Mouse (Mus musculus): ENCODE measurements around the gene Tmed8. TPM values are rescaled to one million over a fixed set of nuclear protein-coding genes. Genes with fewer than 3 reads are reported as not detected.
A peak's percentile ranks its signal among the peaks of the same experiment; 100 is the strongest.
"Not testable (repeated sequence)": the region's sequence is repeated elsewhere in the genome, so short reads cannot be mapped to it uniquely, and the experiment has no call there.

Gene Tmed8
- total RNA-seq (2021): 1 to 10 TPM; 5.5 to 7.2 TPM

DNA sequence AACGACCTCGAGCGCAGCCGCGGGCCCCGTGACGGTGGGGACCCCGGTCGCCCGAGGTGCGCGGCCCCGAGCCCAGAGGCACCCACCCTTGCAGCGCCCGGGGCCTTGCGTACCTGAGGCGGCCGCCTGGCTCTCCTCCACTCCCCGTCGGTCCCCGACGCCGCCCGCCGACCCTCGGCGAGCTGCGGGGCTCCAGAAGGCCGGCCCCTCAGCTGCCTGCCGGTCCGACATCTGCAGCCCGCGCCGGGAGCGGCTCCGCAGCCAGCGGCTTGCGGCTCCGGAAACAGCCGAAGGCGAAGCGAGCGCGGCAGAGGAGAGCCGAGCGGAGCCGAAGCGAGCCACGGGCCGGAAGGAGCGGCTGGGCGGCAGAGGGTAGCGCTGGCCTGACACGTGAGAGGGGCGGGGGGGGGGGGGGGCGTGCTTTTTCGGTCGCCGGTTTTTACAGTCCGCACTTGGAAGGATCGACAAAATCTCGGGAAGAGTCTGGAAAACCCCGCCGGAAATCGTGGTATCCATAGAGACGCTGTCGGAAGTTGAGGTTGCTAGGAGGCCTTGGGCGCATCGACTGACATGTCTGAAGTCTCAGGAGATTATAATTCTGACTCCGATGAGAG lies at the start of gene Tmed8:
TSS of gene Tmed8 (minus strand) at position 482 of the 614 bp plus-strand sequence.
- DNase-seq: peak; percentile 83 to 85
- intact Hi-C loops (cut with DNase I): loop anchor here (5.0 kb wide), 1 partner anchor 53 kb away; the partner anchor contains the start of genes Gstz1 and Pomt2

DNA sequence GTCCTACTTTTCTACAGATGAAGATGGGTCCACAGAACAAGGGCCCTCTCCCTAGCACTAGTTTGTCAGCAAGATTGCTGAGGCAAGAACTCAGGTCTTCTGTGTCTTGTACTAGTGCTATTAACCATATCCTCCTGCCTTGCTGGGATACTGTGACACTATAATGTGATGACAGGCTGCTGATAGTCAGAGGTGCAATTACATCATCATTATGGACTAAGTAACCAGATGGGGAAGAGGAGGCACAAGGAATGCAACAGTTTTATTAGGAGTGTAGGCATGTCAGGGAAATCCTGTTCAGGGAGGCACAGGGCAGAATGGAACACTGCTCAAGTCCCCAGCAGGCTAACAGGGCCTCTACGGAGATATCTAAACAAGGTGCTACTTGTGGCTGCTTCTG lies 38.4 kb upstream of the Tmed8 start, which contains the start of gene Noxred1:
TSS of gene Noxred1 (minus strand) at position 101 of the 400 bp plus-strand sequence.
- DNase-seq: no peak
- intact Hi-C loops (cut with DNase I): no loop called here

DNA sequence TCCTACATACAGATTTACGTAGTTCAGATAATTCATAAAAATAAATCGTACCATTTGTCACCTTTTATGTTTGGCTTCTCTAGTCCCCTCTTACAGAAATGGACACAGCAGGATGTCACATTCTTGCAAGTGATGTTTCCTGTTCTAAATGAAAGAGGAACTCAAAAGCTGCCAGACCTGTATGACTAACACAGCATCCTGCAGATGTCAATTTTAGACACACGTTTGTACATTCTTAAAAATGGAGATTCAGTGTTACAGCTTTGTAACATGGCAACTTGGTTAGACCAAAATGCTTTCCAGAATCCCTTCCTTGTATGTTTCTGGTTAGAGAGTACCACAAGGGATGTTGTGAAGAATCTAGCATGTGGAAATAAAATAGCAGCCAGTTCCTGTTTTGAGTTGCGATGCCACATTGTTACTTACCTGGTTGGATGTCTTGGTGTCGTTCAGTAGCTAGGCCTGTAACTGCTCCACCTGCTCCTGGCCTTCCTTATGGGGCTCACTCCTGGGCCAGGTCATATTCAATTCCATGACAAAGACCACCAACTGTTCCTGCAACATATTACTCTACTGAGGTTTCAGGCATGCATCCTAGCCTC lies 36.7 kb upstream of the Tmed8 start:
- DNase-seq: no peak
- intact Hi-C loops (cut with DNase I): no loop called here

DNA sequence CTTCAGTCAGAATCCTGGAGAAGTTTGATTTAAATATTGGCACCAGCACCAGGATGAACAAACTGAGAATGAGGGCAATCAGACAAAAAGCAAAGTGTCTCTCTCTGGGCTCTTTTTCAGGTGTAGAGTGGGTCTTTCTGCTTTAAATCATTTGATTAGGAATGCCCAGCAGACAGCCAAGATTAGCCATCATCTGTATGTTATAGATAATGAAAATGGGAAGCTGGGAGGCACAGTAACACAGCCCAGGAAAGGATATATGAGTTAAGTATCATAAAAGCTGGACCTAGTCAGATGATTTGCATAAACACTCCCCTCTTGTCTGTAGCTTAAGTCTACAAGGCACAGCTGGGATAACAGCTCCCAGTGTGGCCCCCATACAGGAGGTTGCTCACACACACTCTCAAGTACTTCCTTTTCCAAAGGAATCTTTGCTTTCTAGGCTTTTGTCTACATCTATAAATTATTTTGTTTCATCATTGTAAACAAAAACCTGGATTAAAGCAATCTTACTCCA lies 30.2 kb upstream of the Tmed8 start:
- intact Hi-C loops (cut with DNase I): no loop called here
- DNase-seq: no peak

DNA sequence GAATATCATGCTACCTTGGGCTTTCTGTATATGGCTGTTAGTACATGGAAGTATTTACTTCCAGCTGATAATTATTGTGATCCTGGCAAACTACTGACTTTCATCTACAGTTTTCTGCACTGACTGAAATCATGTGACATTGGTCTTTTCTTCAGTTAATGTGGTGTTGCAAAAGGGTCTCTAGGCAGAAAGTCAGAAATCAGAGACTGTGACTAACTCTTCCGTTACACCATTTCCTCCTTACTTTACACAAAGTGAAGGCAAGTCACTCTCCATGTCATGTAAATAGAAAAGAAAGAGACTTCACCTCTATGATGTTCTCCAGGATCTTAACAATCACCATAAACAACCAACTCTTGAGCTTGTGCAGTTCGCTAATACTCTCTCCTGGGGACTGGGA lies 29.4 kb upstream of the Tmed8 start:
- intact Hi-C loops (cut with DNase I): no loop called here
- no peak for DNase-seq

DNA sequence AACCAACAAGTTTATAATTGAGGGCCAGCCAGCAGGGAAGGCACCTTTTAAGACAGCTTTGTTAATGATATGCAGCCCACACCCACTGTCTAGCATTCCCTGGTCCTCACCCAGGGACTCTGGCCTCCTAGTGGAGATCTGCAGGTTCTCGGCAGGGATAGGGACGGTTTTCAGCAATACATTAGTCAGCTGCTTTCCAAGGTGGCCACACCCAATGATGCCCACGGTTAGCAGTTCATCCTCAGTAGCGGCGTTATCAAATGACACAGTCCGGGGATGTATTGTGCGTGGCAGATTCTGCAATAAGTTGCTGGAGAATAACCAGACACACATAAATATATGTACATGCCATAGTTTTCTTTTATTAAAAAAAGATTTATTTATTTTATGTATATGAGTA lies 26.5 kb upstream of the Tmed8 start:
- DNase-seq: no peak
- intact Hi-C loops (cut with DNase I): no loop called here

DNA sequence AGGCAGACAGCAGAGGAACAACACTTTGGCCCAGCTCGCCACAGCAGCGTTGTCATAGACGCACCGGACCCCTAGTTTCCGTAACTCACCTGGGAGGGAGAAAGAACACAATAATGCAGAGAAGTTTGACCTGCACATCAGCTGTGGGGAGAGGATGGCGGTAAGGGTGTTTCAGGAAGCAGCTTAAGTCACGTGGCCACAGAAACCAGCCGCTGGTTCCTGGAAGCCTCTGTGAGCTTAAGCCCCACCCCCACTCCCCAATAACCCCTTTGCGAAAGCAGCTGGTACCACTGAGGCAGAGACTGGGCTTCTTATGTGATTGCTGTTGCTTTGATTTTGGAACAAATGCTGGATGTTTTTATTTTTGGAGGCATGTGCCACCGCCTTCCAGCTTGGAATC lies 24.7 kb upstream of the Tmed8 start:
- intact Hi-C loops (cut with DNase I): no loop called here
- DNase-seq: no peak

DNA sequence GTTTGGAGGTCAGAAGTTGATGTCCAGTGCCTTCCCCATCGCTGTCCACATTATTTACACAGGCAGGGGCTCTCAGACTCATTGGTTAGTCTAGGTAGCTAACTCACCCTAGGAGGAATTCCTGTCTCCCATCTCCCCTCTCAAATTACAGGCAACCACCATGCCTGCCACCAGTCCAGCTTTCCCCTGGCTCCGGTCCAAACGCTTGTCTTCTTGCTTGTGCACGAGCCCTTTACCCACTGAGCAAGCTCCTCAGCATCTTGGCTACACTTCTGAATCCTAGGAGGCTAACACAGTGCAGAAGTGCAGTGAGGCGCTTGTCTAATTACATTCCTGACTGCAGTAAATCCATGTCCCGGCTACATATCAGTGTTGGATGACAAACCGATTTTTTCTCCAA lies 19.1 kb upstream of the Tmed8 start:
- intact Hi-C loops (cut with DNase I): no loop called here
- DNase-seq: peak in 1 of 2 experiments; percentile 7

DNA sequence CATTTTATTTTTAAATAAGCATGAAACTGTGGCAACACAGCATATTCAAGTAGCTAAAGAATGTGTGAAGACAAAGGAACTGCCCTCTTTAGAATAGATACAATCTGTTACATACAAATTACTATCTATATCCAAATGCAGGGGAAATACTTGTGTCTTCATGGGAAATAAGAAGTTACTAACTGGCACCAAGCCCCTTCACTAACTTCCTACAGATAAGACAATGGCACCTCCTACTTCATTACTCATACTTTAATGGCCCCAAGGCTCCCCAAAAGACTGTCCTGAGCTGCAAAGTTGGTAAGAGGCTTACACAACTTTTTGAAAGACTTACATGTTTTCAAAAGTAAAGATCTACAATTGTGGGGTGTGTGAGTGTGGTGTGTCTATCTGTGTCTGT lies 17.3 kb upstream of the Tmed8 start:
- no peak for DNase-seq
- intact Hi-C loops (cut with DNase I): no loop called here

DNA sequence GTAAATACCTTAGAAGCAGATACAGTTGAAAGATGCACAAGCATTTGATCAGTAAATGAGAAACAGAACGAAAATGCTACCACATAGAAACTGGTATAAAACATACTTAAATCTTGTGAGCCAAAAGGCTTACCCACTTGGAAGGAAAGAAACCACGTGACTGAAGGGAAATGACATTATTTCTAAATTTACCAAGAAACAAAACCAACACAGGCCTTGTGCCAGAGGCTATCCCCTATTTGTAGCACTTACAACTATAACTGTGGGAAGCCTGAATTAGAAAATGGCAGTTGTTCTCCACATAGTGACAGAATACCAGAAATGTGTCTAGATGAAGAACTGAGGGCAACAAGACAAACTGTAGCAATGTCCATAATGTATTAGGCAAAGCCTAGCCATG lies 15.8 kb upstream of the Tmed8 start:
- intact Hi-C loops (cut with DNase I): no loop called here
- DNase-seq: no peak

DNA sequence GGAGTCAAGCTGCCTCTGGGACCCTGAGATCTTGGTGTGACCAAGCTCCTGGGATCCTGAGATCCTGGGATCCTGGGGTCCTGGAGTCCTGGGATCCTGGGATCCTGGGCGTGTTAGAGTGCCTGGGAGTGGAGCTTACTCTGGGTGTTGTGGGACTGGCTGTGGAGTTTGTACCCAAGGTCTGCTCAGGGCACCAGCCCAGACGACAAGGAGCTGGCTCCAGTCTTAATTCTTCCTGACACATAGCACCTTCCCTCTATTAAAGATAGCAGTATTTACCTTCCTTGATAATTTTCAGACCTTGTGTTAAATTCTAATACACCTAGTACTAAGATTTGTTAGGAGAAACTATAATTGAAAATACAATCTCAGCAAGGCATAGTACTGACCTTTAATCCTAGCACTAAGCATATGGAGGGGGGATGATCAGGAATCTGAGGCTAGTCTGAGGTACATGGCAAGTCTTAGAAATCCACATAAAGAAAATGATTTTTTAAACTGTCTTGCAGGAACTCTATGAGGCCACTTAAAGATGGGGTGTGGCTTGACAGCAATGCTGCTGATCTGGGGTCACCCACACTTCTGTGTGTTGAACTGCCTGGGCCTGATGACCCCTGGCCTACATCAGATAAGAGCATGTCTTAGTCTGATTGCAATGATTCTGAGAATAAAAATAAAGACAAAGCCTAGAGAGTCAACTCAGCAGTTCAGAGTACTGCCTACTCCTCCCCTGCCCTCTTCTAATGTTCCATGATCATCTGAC lies 12.8 kb upstream of the Tmed8 start:
- intact Hi-C loops (cut with DNase I): no loop called here

DNA sequence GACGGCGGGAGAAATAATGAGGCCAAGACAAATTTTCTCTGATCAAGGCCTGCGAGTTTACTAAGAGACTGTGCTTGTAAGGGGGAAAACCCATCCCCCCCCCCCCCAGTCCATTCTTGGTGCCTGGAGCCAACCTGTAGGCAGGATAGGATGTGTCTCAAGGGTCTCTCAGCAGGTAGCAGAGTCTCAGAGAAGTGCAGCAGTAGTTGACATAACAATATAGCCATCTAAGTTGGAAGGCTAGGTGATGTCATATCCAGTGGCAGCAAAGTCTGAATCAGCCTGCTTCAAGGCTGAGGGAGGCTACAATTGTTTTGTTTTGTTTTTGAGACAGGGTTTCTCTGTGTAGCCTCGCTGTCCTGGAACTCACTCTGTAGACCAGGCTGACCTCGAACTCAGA lies 5.5 kb upstream of the Tmed8 start:
- DNase-seq; intact Hi-C loops (cut with DNase I): not testable (repeated sequence)

More for the DNA sequence above, 12.8 kb upstream of the Tmed8 start:
- DNase-seq: no peak

DNA sequence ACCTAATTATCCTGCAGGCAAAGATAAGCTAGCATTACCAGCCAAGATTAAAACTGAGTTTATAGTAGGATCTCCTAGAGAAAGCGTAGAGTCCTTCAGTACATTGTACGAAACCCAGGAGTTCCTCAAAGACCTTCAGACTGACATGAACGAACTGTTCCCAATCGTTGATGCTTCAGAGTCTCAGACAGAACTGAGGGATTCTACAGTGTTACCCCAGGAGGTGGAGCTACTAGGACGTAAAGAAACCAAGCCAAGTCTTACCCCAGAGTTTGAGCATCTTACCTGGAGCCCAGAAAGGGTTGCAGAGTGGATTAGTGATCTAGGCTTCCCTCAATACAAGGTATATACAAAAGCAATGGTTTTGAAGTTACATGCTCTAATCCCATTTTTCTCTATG lies 1.4 kb upstream of the Tmed8 start:
- DNase-seq: no peak
- intact Hi-C loops (cut with DNase I): no loop called here

DNA sequence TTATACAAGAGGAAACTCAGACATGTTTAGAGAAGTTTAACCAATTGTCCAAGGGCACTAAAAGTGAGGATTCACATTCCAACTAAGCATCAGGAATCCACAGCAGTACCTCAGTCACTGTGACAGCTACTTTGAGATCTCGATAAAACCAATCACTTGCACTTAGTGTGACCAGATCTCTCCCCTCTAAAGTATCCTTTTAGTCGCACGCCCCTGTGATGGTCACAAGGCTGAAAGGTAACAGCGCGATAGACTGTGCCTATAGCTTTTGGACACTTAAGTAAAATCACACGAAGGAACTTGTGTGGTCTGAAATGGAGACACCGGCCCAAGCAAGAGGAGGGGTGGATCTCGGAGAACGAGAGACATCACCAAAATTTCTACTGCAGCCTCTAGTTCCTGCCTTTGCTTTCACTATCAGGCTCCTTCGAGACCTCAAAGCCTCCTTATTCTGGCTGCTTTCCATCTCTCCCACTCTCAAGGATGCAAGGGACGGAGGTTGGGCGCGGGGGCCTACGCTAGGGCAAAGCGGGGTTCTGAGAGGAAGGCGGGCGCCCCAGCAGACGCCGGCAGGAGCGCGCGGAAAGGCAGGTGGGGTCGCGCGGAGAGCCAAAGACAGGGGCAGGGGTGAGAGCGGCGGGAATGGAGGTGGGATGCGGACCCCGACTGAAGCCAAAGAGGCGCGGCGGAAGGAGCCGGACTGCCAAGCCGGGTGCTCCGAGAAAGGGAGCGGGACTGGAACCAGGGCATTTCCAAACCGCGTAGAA lies 865 bp downstream of the Tmed8 start, which contains the start of gene Samd15:
TSS of gene Samd15 (plus strand) at position 518 of the 767 bp plus-strand sequence.
- peak; percentile 46 to 55 for DNase-seq
- intact Hi-C loops (cut with DNase I): loop anchor here (5.0 kb wide), 1 partner anchor 52 kb away; the partner anchor contains the start of genes Gstz1 and Pomt2

DNA sequence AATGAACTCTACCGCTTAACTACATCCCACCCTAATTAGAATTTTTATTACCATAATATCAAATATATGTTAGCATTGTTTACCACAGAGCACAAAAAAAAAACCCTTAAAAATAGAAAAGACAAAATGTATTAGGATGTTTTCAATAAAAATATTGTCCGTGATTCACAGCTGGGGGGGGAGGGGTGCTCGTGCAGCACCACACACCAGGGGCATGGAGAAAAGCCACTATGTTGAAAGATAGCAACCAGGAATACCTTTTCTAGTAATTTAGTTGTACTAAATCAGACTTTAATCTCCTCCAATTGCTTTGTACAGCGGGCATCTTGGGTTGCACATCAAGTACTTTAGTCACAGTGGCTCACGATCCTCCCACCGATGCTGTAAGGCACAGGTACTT lies 1.5 kb downstream of the Tmed8 start:
- intact Hi-C loops (cut with DNase I): loop anchor here (5.0 kb wide), 1 partner anchor 51 kb away; the partner anchor contains the start of genes Gstz1 and Pomt2
- DNase-seq: no peak

DNA sequence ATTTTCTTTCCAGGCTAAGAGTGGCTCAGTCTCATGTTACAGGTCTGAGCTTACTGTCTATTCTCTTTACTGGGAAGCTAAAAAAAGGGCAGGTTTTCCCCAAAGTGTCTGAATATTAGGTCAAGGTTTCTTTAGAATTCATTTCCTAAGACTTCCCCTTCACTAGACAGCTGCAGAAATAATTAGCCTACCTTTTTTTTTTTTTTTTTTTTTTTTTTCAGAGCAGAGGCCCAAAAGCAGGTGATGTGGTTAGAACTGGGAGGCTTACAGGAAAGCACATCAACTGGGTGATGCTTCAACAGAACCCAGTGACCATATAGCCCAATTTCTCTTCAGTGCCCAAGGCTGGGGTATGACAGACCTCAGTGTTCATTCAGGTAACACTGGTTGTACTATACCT lies 3.9 kb downstream of the Tmed8 start:
- DNase-seq: no peak
- intact Hi-C loops (cut with DNase I): loop anchor here (5.0 kb wide), 1 partner anchor 49 kb away; the partner anchor contains the start of genes Gstz1 and Pomt2

DNA sequence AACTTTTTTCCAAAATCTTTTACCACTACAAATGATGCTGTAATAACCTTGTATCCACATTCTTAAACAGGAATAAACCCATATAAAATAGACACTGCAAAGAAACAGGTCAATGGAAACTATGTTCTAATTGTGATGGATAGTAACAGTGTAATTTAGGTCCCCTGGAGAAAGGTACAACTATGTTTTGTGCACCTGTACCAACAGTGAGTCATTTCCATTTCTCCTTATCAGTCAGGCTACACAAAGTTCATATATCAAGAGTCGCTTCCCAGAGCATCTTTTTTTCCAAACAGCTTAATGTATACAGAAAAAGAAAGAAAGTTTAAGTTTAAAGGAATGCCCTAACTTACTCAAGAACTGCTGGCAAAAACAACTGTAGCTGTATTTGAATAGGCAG lies 5.2 kb downstream of the Tmed8 start:
- intact Hi-C loops (cut with DNase I): loop anchor here (5.0 kb wide), 1 partner anchor 48 kb away; the partner anchor contains the start of genes Gstz1 and Pomt2
- no peak for DNase-seq

DNA sequence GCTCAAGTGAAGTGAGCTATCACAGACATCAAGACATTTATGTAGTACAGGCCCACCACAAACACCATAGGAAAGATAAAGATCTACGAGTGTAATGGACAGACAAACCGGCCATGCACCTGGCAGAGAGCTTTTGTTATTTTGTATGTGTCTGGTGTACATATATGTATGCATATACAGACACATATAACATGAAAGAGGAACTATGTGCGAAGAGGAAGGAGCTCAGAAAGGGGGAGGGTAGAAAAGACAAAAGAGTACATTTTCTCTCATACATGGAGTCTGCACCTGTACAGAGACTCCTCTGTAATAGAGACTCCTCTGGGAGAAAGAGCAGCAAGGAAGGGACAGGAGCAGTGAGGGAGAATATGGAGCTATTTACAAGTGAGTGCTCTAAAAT lies 7.2 kb downstream of the Tmed8 start:
- no peak for DNase-seq
- intact Hi-C loops (cut with DNase I): no loop called here

DNA sequence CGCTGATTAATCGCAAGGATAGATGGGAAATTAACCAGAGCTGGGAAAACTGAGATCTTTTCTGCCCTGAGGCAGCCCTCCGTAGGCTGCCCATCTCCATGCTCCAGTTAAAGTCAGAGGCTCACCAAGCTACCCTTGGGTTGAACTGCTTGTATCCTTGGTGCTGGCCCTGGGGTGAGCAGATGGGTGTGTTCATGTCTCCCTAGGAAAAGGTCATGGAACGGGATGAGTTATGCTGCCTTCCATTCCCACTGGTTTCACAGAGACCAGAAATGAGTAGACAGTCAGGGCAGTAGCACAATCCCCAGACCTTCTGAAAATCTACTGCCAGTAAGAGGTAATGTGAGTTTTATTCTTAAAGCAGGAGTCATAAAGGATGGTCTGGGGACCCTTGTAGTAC lies 22.6 kb downstream of the Tmed8 start:
- intact Hi-C loops (cut with DNase I): no loop called here
- DNase-seq: no peak

DNA sequence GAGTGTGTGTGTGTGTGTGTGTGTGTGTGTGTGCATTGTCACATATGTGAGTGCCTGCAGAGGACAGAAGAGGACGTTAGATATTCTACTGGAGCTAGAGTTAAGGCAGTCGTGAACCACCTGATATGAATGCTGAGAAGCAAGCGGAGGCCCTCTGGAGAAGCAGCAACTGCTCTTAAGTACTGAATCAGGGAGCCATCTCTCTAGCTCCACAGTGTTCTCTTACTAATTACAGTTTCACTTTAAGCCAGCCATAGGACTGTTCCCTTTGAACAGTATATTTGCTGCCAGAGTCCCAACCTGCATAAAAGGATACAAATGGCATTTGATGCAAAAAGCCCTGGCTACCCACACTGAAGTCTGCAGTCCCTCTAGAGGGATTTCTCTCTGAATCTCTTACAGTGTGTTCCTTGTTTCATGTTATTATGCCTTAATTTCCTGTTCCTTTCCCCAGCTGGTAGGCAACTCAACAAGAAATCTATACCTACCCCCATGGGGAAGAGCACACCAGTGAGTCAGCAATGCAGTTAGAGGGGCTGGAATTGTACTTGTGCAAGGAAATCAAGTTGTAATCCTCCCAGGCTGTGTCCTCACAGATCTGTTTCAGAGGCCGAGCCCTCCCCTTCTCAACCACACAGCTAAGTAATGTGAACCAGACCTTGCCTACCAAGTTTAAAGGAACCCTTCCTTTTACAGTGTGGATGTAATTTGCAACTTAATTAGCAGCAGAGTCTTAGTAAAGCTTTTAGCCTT lies 24.9 kb downstream of the Tmed8 start:
- no peak for DNase-seq
- intact Hi-C loops (cut with DNase I): no loop called here

Measured in heart, postnatal 10 days (tissue).